Mouse (Mus musculus) embryonic facial prominence, embryonic 12.5 days (tissue): ENCODE results near the gene Arhgef26. TPM values are rescaled to one million over a fixed set of nuclear protein-coding genes. Genes with fewer than 3 reads are reported as not detected.

Source experiments
- polyA plus RNA-seq: library from polyadenylated mRNA; unstranded; fragments of >200 nt; fragmentation: Nextera tagmentation; extraction: Ambion mirVana; gene quantifications from 2 replicates; pipeline ENCODE4 v1.2.1, GENCODE M21; 2016

Gene Arhgef26
- polyA plus RNA-seq, 1 experiment from 2014 or later = 12.5 TPM

Other genes with a start within 250 kb of the Arhgef26 start
- 47.8 and 49.0 TPM in 2 replicates for gene Dhx36, start 168.7 kb downstream of the Arhgef26 start, polyA plus RNA-seq